Mouse (Mus musculus): Measurements from ENCODE around the gene Ror2. TPM values are rescaled to one million over a fixed set of nuclear protein-coding genes. Genes with fewer than 3 reads are reported as not detected.

Gene Ror2
- polyA plus RNA-seq, 1 experiment, result not detected

- H3K27ac ChIP-seq (ENCODE audit: control insufficient read depth, insufficient read depth, low read depth, low read length, poor library complexity), result no peak overlapping the region
- H3K4me3 ChIP-seq (replicated peaks; ENCODE audit: control insufficient read depth, low read depth, low read length), result no peak overlapping the region
- H3K4me1 ChIP-seq (ENCODE audit: control insufficient read depth, insufficient read depth, low read length), result no peaks in the 10 kb centered on the region
- WGBS, result 70% methylated on average over 5 of the region's 5 CpGs
- TF ChIP-seq CTCF (IDR thresholded peaks at IDR 0.05; ENCODE audit: control insufficient read depth, insufficient read depth, low read length), result no peak
- TF ChIP-seq POLR2A (IDR thresholded peaks at IDR 0.05; ENCODE audit: borderline replicate concordance, control insufficient read depth, low read depth, low read length), result no peak
These were observed 83.5 kb downstream of the Ror2 start for GRCm38 (mm10) chr13:53202439-53202830.

- TF ChIP-seq CTCF (IDR thresholded peaks at IDR 0.05; ENCODE audit: control insufficient read depth, insufficient read depth, low read length) (no peak), POLR2A (IDR thresholded peaks at IDR 0.05; ENCODE audit: borderline replicate concordance, control insufficient read depth, low read depth, low read length) (no peak)
- H3K4me1 ChIP-seq (ENCODE audit: control insufficient read depth, insufficient read depth, low read length), result no peaks in the 10 kb centered on the region
- H3K27ac ChIP-seq (ENCODE audit: control insufficient read depth, insufficient read depth, low read depth, low read length, poor library complexity), result no peak overlapping the region
- H3K4me3 ChIP-seq (replicated peaks; ENCODE audit: control insufficient read depth, low read depth, low read length), result no peak overlapping the region
- 11% methylated on average over 18 of the region's 18 CpGs for WGBS
These were observed 84.1 kb downstream of the Ror2 start for GRCm38 (mm10) chr13:53201628-53202438.

GRCm38 (mm10) chr13:53200121-53200520 lies 85.8 kb downstream of the Ror2 start:
- TF ChIP-seq POLR2A (IDR thresholded peaks at IDR 0.05; ENCODE audit: borderline replicate concordance, control insufficient read depth, low read depth, low read length) (no peak), CTCF (IDR thresholded peaks at IDR 0.05; ENCODE audit: control insufficient read depth, insufficient read depth, low read length) (no peak)
- Histone ChIP-seq H3K4me3 (replicated peaks; ENCODE audit: control insufficient read depth, low read depth, low read length) (no peak overlapping the region), H3K4me1 (ENCODE audit: control insufficient read depth, insufficient read depth, low read length) (no peaks in the 10 kb centered on the region), H3K27ac (ENCODE audit: control insufficient read depth, insufficient read depth, low read depth, low read length, poor library complexity) (no peak overlapping the region)
- 76% methylated on average over 4 of the region's 4 CpGs for WGBS

GRCm38 (mm10) chr13:53199262-53199661 lies 86.7 kb downstream of the Ror2 start:
- H3K27ac ChIP-seq (ENCODE audit: control insufficient read depth, insufficient read depth, low read depth, low read length, poor library complexity), result no peak overlapping the region
- no peaks in the 10 kb centered on the region for H3K4me1 ChIP-seq (ENCODE audit: control insufficient read depth, insufficient read depth, low read length)
- no peak for TF ChIP-seq CTCF (IDR thresholded peaks at IDR 0.05; ENCODE audit: control insufficient read depth, insufficient read depth, low read length)
- no peak for TF ChIP-seq POLR2A (IDR thresholded peaks at IDR 0.05; ENCODE audit: borderline replicate concordance, control insufficient read depth, low read depth, low read length)
- no peak overlapping the region for H3K4me3 ChIP-seq (replicated peaks; ENCODE audit: control insufficient read depth, low read depth, low read length)
- 78% methylated on average over 7 of the region's 7 CpGs for WGBS

- TF ChIP-seq CTCF (IDR thresholded peaks at IDR 0.05; ENCODE audit: control insufficient read depth, insufficient read depth, low read length) (no peak), POLR2A (IDR thresholded peaks at IDR 0.05; ENCODE audit: borderline replicate concordance, control insufficient read depth, low read depth, low read length) (no peak)
- H3K4me3 ChIP-seq (replicated peaks; ENCODE audit: control insufficient read depth, low read depth, low read length), result no peak overlapping the region
- WGBS, result 53% methylated on average over 7 of the region's 7 CpGs
- no peak overlapping the region for H3K27ac ChIP-seq (ENCODE audit: control insufficient read depth, insufficient read depth, low read depth, low read length, poor library complexity)
- no peaks in the 10 kb centered on the region for H3K4me1 ChIP-seq (ENCODE audit: control insufficient read depth, insufficient read depth, low read length)
These were observed 89.2 kb downstream of the Ror2 start for GRCm38 (mm10) chr13:53196690-53197089.

- Histone ChIP-seq H3K4me1 (ENCODE audit: control insufficient read depth, insufficient read depth, low read length) (no peaks in the 10 kb centered on the region), H3K4me3 (replicated peaks; ENCODE audit: control insufficient read depth, low read depth, low read length) (no peak overlapping the region), H3K27ac (ENCODE audit: control insufficient read depth, insufficient read depth, low read depth, low read length, poor library complexity) (no peak overlapping the region)
- WGBS, result 81% methylated on average over 6 of the region's 6 CpGs
- TF ChIP-seq CTCF (IDR thresholded peaks at IDR 0.05; ENCODE audit: control insufficient read depth, insufficient read depth, low read length), result no peak
- no peak for TF ChIP-seq POLR2A (IDR thresholded peaks at IDR 0.05; ENCODE audit: borderline replicate concordance, control insufficient read depth, low read depth, low read length)
These were observed 89.8 kb downstream of the Ror2 start for GRCm38 (mm10) chr13:53195951-53196677.

- TF ChIP-seq CTCF (IDR thresholded peaks at IDR 0.05; ENCODE audit: control insufficient read depth, insufficient read depth, low read length) (no peak), POLR2A (IDR thresholded peaks at IDR 0.05; ENCODE audit: borderline replicate concordance, control insufficient read depth, low read depth, low read length) (no peak)
- WGBS, result 93% methylated on average over 15 of the region's 15 CpGs
- no peak overlapping the region; the same call in 1 of the 2 replicates for H3K27ac ChIP-seq (ENCODE audit: control insufficient read depth, insufficient read depth, low read depth, low read length, poor library complexity)
- H3K4me1 ChIP-seq (ENCODE audit: control insufficient read depth, insufficient read depth, low read length), result no peaks in the 10 kb centered on the region
- H3K4me3 ChIP-seq (replicated peaks; ENCODE audit: control insufficient read depth, low read depth, low read length), result no peak overlapping the region
These were observed 91.6 kb downstream of the Ror2 start for GRCm38 (mm10) chr13:53194306-53194705.

GRCm38 (mm10) chr13:53193713-53194112 lies 92.2 kb downstream of the Ror2 start:
- Histone ChIP-seq H3K4me3 (replicated peaks; ENCODE audit: control insufficient read depth, low read depth, low read length) (no peak overlapping the region), H3K27ac (ENCODE audit: control insufficient read depth, insufficient read depth, low read depth, low read length, poor library complexity) (no peak overlapping the region), H3K4me1 (ENCODE audit: control insufficient read depth, insufficient read depth, low read length) (no peaks in the 10 kb centered on the region)
- TF ChIP-seq CTCF (IDR thresholded peaks at IDR 0.05; ENCODE audit: control insufficient read depth, insufficient read depth, low read length) (no peak), POLR2A (IDR thresholded peaks at IDR 0.05; ENCODE audit: borderline replicate concordance, control insufficient read depth, low read depth, low read length) (no peak)
- 73% methylated on average over 6 of the region's 6 CpGs for WGBS

Measured in bone marrow, adult 2 months (tissue).